ENCODE assay signal across 10 mouse cellular contexts in genomic region chr12:100399126-100399727, GRCm38 (mm10).
A peak's percentile ranks its signal among the peaks of the same experiment; 100 is the strongest.
DNase-seq lines count a peak whose midpoint lies in the region; ATAC-seq and TF ChIP-seq lines count a peak whose summit lies in the region.
"Had no signal": no experiment of that assay in that cellular context is flagged by ENCODE, and none has a peak within 500 bp of the region (broad histone marks: within the 10 kb centered on the region; RNA-seq: fewer than 3 reads in every experiment).

No protein-coding gene starts in this region.

- TF ChIP-seq POLR2A in myocyte (IDR thresholded peaks at IDR 0.05; ENCODE audit: insufficient read length, low read depth) = no peak

- H3K9me3 ChIP-seq in embryonic facial prominence, embryonic 12.5 days = no peaks in the 10 kb centered on the region
- H3K9me3 ChIP-seq in embryonic facial prominence, embryonic 10.5 days = no peaks in the 10 kb centered on the region
- H3K9me3 ChIP-seq in limb, embryonic 12.5 days = no peaks in the 10 kb centered on the region
- H3K9me3 ChIP-seq in limb, embryonic 10.5 days (replicated peaks) = no peaks in the 10 kb centered on the region
- no peaks in the 10 kb centered on the region for H3K9me3 ChIP-seq in intestine, postnatal 0 days (ENCODE audit: control insufficient read depth)

- no peak overlapping the region for H3K4me2 ChIP-seq in embryonic facial prominence, embryonic 12.5 days (replicated peaks)
- H3K4me2 ChIP-seq in limb, embryonic 12.5 days = no peak overlapping the region
- H3K4me2 ChIP-seq in intestine, postnatal 0 days (replicated peaks; ENCODE audit: low read depth) = no peak overlapping the region
- H3K4me2 ChIP-seq in myocyte (ENCODE audit: low read depth) = peak overlapping the region; percentile 28

- no peak overlapping the region for H3ac ChIP-seq in myocyte (ENCODE audit: control insufficient read depth, insufficient read length)

- no peak overlapping the region for H3K4me3 ChIP-seq in embryonic facial prominence, embryonic 12.5 days
- H3K4me3 ChIP-seq in embryonic facial prominence, embryonic 10.5 days = no peak overlapping the region
- no peak overlapping the region for H3K4me3 ChIP-seq in limb, embryonic 12.5 days (replicated peaks)
- no peak overlapping the region for H3K4me3 ChIP-seq in limb, embryonic 10.5 days
- no peak overlapping the region for H3K4me3 ChIP-seq in intestine, postnatal 0 days (ENCODE audit: low read depth, low read length)
- H3K4me3 ChIP-seq in myocyte = no peak overlapping the region

- DNase-seq in embryonic facial prominence, embryonic 10.5 days (ENCODE audit: low spot score) = no peak
- no peak for DNase-seq in limb, embryonic 10.5 days (ENCODE audit: low spot score)
- no peak for DNase-seq in adrenal gland, postnatal 25 days
- DNase-seq: cerebellum, postnatal 25 days had no signal

- H3K79me2 ChIP-seq in myocyte (ENCODE audit: control insufficient read depth, insufficient read depth) = no peaks in the 10 kb centered on the region

- H3K27me3 ChIP-seq in embryonic facial prominence, embryonic 12.5 days = no peaks in the 10 kb centered on the region
- H3K27me3 ChIP-seq in embryonic facial prominence, embryonic 10.5 days (replicated peaks; ENCODE audit: low read depth, poor library complexity, severe bottlenecking) = no peaks in the 10 kb centered on the region
- H3K27me3 ChIP-seq in limb, embryonic 12.5 days = no peaks in the 10 kb centered on the region
- no peaks in the 10 kb centered on the region for H3K27me3 ChIP-seq in limb, embryonic 10.5 days (ENCODE audit: low read depth, poor library complexity, severe bottlenecking)
- no peaks in the 10 kb centered on the region for H3K27me3 ChIP-seq in intestine, postnatal 0 days (replicated peaks; ENCODE audit: control insufficient read depth, insufficient read depth, low read length)
- H3K27me3 ChIP-seq in myocyte (ENCODE audit: control insufficient read depth, insufficient read depth, insufficient read length) = no peaks in the 10 kb centered on the region

- no peak overlapping the region for H3K9ac ChIP-seq in embryonic facial prominence, embryonic 12.5 days
- no peak overlapping the region; the same call in 1 of the 2 replicates for H3K9ac ChIP-seq in limb, embryonic 12.5 days (replicated peaks)
- no peak overlapping the region for H3K9ac ChIP-seq in intestine, postnatal 0 days (ENCODE audit: low read depth, low read length)

- peaks cover 13% of the 10 kb centered on the region; the same call in 1 of the 2 replicates for H3K4me1 ChIP-seq in embryonic facial prominence, embryonic 12.5 days
- peaks cover 6% of the 10 kb centered on the region for H3K4me1 ChIP-seq in embryonic facial prominence, embryonic 10.5 days
- peaks cover 13% of the 10 kb centered on the region for H3K4me1 ChIP-seq in limb, embryonic 12.5 days (replicated peaks)
- no peaks in the 10 kb centered on the region for H3K4me1 ChIP-seq in limb, embryonic 10.5 days
- 0 out of 2 replicates have a peak, but pooled peaks cover 3% of the 10 kb centered on the region for H3K4me1 ChIP-seq in intestine, postnatal 0 days (replicated peaks; ENCODE audit: control insufficient read depth, insufficient read depth, low read length)

- peak overlapping the region; percentile 60; the same call in 1 of the 2 replicates for H3K27ac ChIP-seq in embryonic facial prominence, embryonic 12.5 days
- no peak overlapping the region for H3K27ac ChIP-seq in embryonic facial prominence, embryonic 10.5 days (replicated peaks)
- 0 out of 2 replicates have a peak overlapping the region, but pooled peaks have one; percentile 53 for H3K27ac ChIP-seq in limb, embryonic 12.5 days
- H3K27ac ChIP-seq in limb, embryonic 10.5 days = no peak overlapping the region
- 0 out of 2 replicates have a peak overlapping the region, but pooled peaks have one; percentile 22 for H3K27ac ChIP-seq in intestine, postnatal 0 days (ENCODE audit: low read depth, low read length)

- WGBS in embryonic facial prominence, embryonic 12.5 days = 64% methylated on average over 5 of the region's 5 CpGs
- WGBS in embryonic facial prominence, embryonic 10.5 days = 84% methylated on average over 5 of the region's 5 CpGs
- WGBS in limb, embryonic 12.5 days = 86% methylated on average over 5 of the region's 5 CpGs
- 86% methylated on average over 5 of the region's 5 CpGs for WGBS in limb, embryonic 10.5 days
- WGBS in intestine, postnatal 0 days = 72% methylated on average over 5 of the region's 5 CpGs

- TF ChIP-seq CTCF in intestine, postnatal 0 days (IDR thresholded peaks at IDR 0.05; ENCODE audit: low read depth) = no peak

- no peak for ATAC-seq in embryonic facial prominence, embryonic 12.5 days (ENCODE audit: insufficient number of reproducible peaks, insufficient read depth, low FRiP score, low TSS enrichment)
- no peak for ATAC-seq in limb, embryonic 12.5 days (ENCODE audit: insufficient number of reproducible peaks, insufficient read depth, low FRiP score, low TSS enrichment, low read depth)
- no peak for ATAC-seq in intestine, postnatal 0 days
- no peak for ATAC-seq in megakaryocyte-erythroid progenitor cell, adult 5-6 weeks (replicated peaks; ENCODE audit: low FRiP score, low TSS enrichment, poor library complexity, severe bottlenecking)
- ATAC-seq: hindbrain, postnatal 0 days had no signal

- peaks cover 28% of the 10 kb centered on the region for H3K36me3 ChIP-seq in embryonic facial prominence, embryonic 12.5 days
- peaks cover 66% of the 10 kb centered on the region for H3K36me3 ChIP-seq in embryonic facial prominence, embryonic 10.5 days (replicated peaks)
- peaks cover 59% of the 10 kb centered on the region for H3K36me3 ChIP-seq in limb, embryonic 12.5 days
- peaks cover 57% of the 10 kb centered on the region for H3K36me3 ChIP-seq in limb, embryonic 10.5 days
- peaks cover 23% of the 10 kb centered on the region for H3K36me3 ChIP-seq in intestine, postnatal 0 days (ENCODE audit: control insufficient read depth, insufficient read depth)
- H3K36me3 ChIP-seq in myocyte (ENCODE audit: control insufficient read depth, insufficient read depth) = no peaks in the 10 kb centered on the region

TF ChIP-seq in myocyte, 11 proteins besides CTCF, POLR2A, EP300 and RAD21:
- TF ChIP-seq MYOG (IDR thresholded peaks at IDR 0.05; ENCODE audit: control insufficient read depth in 1 of 3, insufficient read depth in 1 of 3, insufficient read length in 2 of 3, low read depth in 2 of 3) (no peak), SRF (IDR thresholded peaks at IDR 0.05; ENCODE audit: control insufficient read depth, insufficient read length, low read depth) (no peak), E2F4 (IDR thresholded peaks at IDR 0.05; ENCODE audit: insufficient read depth) (no peak), TCF12 (IDR thresholded peaks at IDR 0.05; ENCODE audit: insufficient read depth, poor library complexity, severe bottlenecking) (no peak), MYOD1 (IDR thresholded peaks at IDR 0.05; ENCODE audit: control insufficient read depth in 1 of 3, insufficient read length in 2 of 3, low read depth in 2 of 3) (no peak), REST (IDR thresholded peaks at IDR 0.05; ENCODE audit: insufficient read depth, insufficient read length) (no peak)
TF ChIP-seq in myocyte: peak in this region for 0.

Comparison
In these comparisons a context has a peak if more than half of its experiments do, and no peak if none do; other contexts are left out.
1. H3K27ac ChIP-seq: peak in embryonic facial prominence, embryonic 12.5 days (single experiment), limb, embryonic 12.5 days (single experiment) and intestine, postnatal 0 days (single experiment); none in embryonic facial prominence, embryonic 10.5 days (single experiment) and limb, embryonic 10.5 days (single experiment).